Mouse (Mus musculus) stomach, postnatal 0 days (tissue): ENCODE results near the gene Negr1. TPM values are rescaled to one million over a fixed set of nuclear protein-coding genes. Genes with fewer than 3 reads are reported as not detected.

Source experiments
- ATAC-seq: fragments of 200-750 bp; cut with Nextera tagmentation; 2 replicates; pipeline ENCODE4 v1.8.0; 2017; ENCODE audit not compliant: low FRiP score, low TSS enrichment
- DNase-seq: peaks from one replicate; pipeline ENCODE4 v3.0.0-alpha.2; 2016; ENCODE audit warnings: low spot score
- H3K27ac ChIP-seq: fragments of 300-500 bp; sonication (generic); replicated peaks from 2 replicates; pipeline ENCODE4 v1.5.1; 2014; ENCODE audit warnings: mild to moderate bottlenecking, control low read depth
- H3K27me3 ChIP-seq: fragments of 300-500 bp; sonication (generic); 2 replicates; pipeline ENCODE4 v1.6.1; 2014; ENCODE audit warnings: low read length; ENCODE audit not compliant: control insufficient read depth, insufficient read depth
- H3K36me3 ChIP-seq: fragments of 300-500 bp; sonication (generic); 2 replicates; pipeline ENCODE4 v1.6.1; 2014; ENCODE audit warnings: low read length, mixed read lengths; ENCODE audit not compliant: control insufficient read depth, insufficient read depth
- H3K4me1 ChIP-seq: fragments of 300-500 bp; sonication (generic); replicated peaks from 2 replicates; pipeline ENCODE4 v1.6.1; 2014; ENCODE audit warnings: antibody characterized with exemption; ENCODE audit not compliant: control insufficient read depth, insufficient read depth
- H3K4me2 ChIP-seq: fragments of 300-500 bp; sonication (generic); replicated peaks from 2 replicates; pipeline ENCODE4 v1.6.1; 2014; ENCODE audit warnings: low read depth, mild to moderate bottlenecking, control low read depth, moderate library complexity
- H3K4me3 ChIP-seq: fragments of 300-500 bp; sonication (generic); 2 replicates; pipeline ENCODE4 v1.5.1; 2014; ENCODE audit warnings: low read depth, low read length, control low read depth
- H3K9ac ChIP-seq: fragments of 300-500 bp; sonication (generic); 2 replicates; pipeline ENCODE4 v1.6.1; 2014; ENCODE audit warnings: mild to moderate bottlenecking, low read length, control low read depth, mixed read lengths
- H3K9me3 ChIP-seq: fragments of 300-500 bp; sonication (generic); 2 replicates; pipeline ENCODE4 v1.6.1; 2016; ENCODE audit warnings: low read length; ENCODE audit not compliant: control insufficient read depth
- CTCF ChIP-seq: IDR thresholded peaks from 2 replicates; pipeline ENCODE4 v1.5.1; 2016; ENCODE audit warnings: antibody characterized with exemption, low read depth, mild to moderate bottlenecking, moderate library complexity
- EP300 ChIP-seq: optimal IDR thresholded peaks from 2 replicates; pipeline ENCODE3; 2016; ENCODE audit warnings: antibody characterized with exemption
- WGBS: fragments of 180-500 bp; shearing (Covaris S2); extraction: QIAGEN DNeasy Blood & Tissue Kit; methylation state at CpG from one replicate; pipeline ENCODE4 v1.1.7; 2014; 5-methylcytosine and 5-hydroxymethylcytosine counted together
- polyA plus RNA-seq: library from polyadenylated mRNA; unstranded; fragments of >200 nt; fragmentation: Nextera tagmentation; extraction: Ambion mirVana; gene quantifications from 2 replicates; pipeline ENCODE4 v1.2.1, GENCODE M21; 2015

Negr1 gene
- polyA plus RNA-seq, 1 experiment from 2014 or later = 1.5 TPM

DNA sequence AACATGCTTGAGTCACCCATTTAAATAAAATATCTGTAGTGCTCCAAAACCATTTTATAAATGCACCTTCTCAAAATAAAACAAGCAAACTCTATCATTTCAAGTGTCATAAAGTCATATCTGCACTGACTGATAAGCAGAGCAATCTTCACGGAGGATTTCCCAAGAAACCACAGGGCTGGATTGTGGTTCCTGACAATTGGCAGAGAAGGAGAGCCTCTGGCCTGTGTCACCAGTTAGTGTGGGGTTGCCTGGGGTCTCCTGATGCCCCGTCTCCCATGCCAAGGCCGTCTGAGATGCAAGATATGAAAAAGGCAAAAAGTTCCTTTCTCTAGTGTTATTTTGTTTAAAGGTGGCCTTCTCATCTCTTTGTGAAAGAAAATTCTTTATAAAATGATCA is 77.8 kb downstream of the Negr1 start:
- Histone ChIP-seq H3K27ac (no peak overlapping the region), H3K4me1 (no peaks in the 10 kb centered on the region), H3K9me3 (no peaks in the 10 kb centered on the region), H3K4me2 (no peak overlapping the region), H3K4me3 (no peak overlapping the region), H3K9ac (no peak overlapping the region), H3K36me3 (no peaks in the 10 kb centered on the region), H3K27me3 (no peaks in the 10 kb centered on the region)
- DNase-seq (no peak), ATAC-seq (no peak)
- 66% methylated on average over 3 of the region's 3 CpGs for WGBS
- TF ChIP-seq CTCF (no peak), EP300 (no peak)

GRCm38 (mm10) chr3:156643710-156644363 is 82.2 kb downstream of the Negr1 start:
- Histone ChIP-seq H3K9me3 (no peaks in the 10 kb centered on the region), H3K9ac (no peak overlapping the region), H3K36me3 (no peaks in the 10 kb centered on the region), H3K27ac (no peak overlapping the region), H3K27me3 (no peaks in the 10 kb centered on the region), H3K4me1 (no peaks in the 10 kb centered on the region), H3K4me3 (no peak overlapping the region), H3K4me2 (no peak overlapping the region)
- no peak for ATAC-seq
- TF ChIP-seq EP300 = no peak
- TF ChIP-seq CTCF = peak; percentile 72
- 66% methylated on average over 3 of the region's 3 CpGs for WGBS
- peak; percentile 20 for DNase-seq

DNA sequence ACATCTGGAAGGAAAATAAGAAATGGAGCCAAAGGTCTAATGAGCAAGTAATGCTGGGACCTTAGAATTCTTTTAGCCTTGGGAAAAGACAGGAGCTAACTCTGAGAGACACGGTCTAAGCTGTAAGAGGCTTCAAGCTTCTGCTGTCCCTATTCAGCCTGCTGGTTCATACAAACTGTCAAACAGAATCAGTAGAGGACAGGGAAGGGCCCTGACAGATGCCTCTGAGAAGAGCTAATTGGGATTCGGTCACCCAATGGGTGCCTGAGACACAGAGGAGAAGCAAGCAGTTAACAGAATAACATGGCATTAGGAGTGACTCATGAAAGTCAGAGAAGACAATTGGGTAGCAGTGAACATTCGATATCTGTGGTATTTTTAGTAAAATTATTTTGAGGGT is 86.8 kb downstream of the Negr1 start:
- TF ChIP-seq EP300 (no peak), CTCF (no peak)

GRCm38 (mm10) chr3:156662553-156662952 is 101.0 kb downstream of the Negr1 start:
- 92% methylated on average over 2 of the region's 2 CpGs for WGBS
- TF ChIP-seq CTCF (no peak), EP300 (no peak)
- no peak overlapping the region for H3K4me3 ChIP-seq
- H3K4me2 ChIP-seq = no peak overlapping the region
- ATAC-seq (no peak), DNase-seq (no peak)
- no peaks in the 10 kb centered on the region for H3K27me3 ChIP-seq
- H3K36me3 ChIP-seq = no peaks in the 10 kb centered on the region
- H3K4me1 ChIP-seq = no peaks in the 10 kb centered on the region
- no peak overlapping the region for H3K9ac ChIP-seq
- H3K9me3 ChIP-seq = no peaks in the 10 kb centered on the region
- no peak overlapping the region for H3K27ac ChIP-seq

More for the DNA sequence above, 86.8 kb downstream of the Negr1 start:
- Histone ChIP-seq H3K4me1 (no peaks in the 10 kb centered on the region), H3K36me3 (no peaks in the 10 kb centered on the region), H3K27ac (no peak overlapping the region), H3K4me2 (no peak overlapping the region), H3K9me3 (no peaks in the 10 kb centered on the region), H3K27me3 (no peaks in the 10 kb centered on the region), H3K9ac (no peak overlapping the region), H3K4me3 (no peak overlapping the region)
- 86% methylated on average over 3 of the region's 3 CpGs for WGBS
- DNase-seq = no peak
- ATAC-seq = no peak

DNA sequence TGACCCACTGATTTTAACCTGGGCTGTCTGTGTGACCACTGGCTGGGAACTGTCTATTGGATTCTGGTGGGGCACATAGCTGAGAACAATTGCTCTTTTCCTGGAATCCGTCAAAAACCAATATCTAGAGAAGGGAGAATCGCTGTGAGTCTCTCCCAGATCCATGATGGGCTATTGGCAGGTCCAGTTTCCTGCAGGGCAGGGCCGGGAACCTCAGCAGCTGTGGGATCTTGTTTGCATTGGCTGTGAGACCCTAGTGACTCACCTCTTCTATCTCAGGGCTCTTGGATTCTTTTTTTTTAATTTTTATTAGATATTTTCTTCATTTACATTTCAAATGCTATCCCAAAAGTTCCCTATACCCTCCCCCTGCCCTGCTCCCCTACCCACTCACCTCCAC is 111.0 kb downstream of the Negr1 start:
- H3K4me2 ChIP-seq = no peak overlapping the region
- H3K36me3 ChIP-seq = no peaks in the 10 kb centered on the region
- H3K9me3 ChIP-seq = no peaks in the 10 kb centered on the region
- DNase-seq (no peak), ATAC-seq (no peak)
- no peak for TF ChIP-seq EP300
- no peak for TF ChIP-seq CTCF
- no peaks in the 10 kb centered on the region for H3K4me1 ChIP-seq
- 79% methylated on average over 3 of the region's 3 CpGs for WGBS
- H3K9ac ChIP-seq = no peak overlapping the region
- no peak overlapping the region for H3K4me3 ChIP-seq
- no peaks in the 10 kb centered on the region for H3K27me3 ChIP-seq
- H3K27ac ChIP-seq = no peak overlapping the region

GRCm38 (mm10) chr3:156690059-156690605 is 128.5 kb downstream of the Negr1 start:
- H3K4me2 ChIP-seq = no peak overlapping the region
- no peak overlapping the region for H3K27ac ChIP-seq
- H3K9ac ChIP-seq = no peak overlapping the region
- no peak for DNase-seq
- 84% methylated on average over 5 of the region's 5 CpGs for WGBS
- no peaks in the 10 kb centered on the region for H3K36me3 ChIP-seq
- ATAC-seq = no peak
- H3K27me3 ChIP-seq = no peaks in the 10 kb centered on the region
- no peaks in the 10 kb centered on the region for H3K4me1 ChIP-seq
- no peak for TF ChIP-seq EP300
- TF ChIP-seq CTCF = no peak
- no peak overlapping the region for H3K4me3 ChIP-seq
- no peaks in the 10 kb centered on the region for H3K9me3 ChIP-seq
